Mouse (Mus musculus): ENCODE results near the gene Lpar2.

Gene Lpar2

GRCm38 (mm10) chr8:69822386-69823191, at the start of gene Lpar2:
Gene Lpar2 (plus strand): TSS chr8:69822429.
- DNase-seq (ENCODE audit: low spot score in 2 of 2) = peak; percentile 55 to 59

GRCm38 (mm10) chr8:69774503-69775148, 47.6 kb upstream of the Lpar2 start, which contains the start of gene Gm20422:
Gene Gm20422 (minus strand): TSS chr8:69774886.
- DNase-seq (ENCODE audit: low spot score in 2 of 2) = peak; percentile 79 to 85

- DNase-seq (ENCODE audit: low spot score in 2 of 2) = no peak
These were observed 47.1 kb upstream of the Lpar2 start for GRCm38 (mm10) chr8:69775149-69775534.

GRCm38 (mm10) chr8:69777111-69777510, 45.1 kb upstream of the Lpar2 start:
- no peak for DNase-seq (ENCODE audit: low spot score in 2 of 2)

GRCm38 (mm10) chr8:69789105-69789504, 33.1 kb upstream of the Lpar2 start:
- DNase-seq (ENCODE audit: low spot score in 2 of 2) = no peak

- no peak for DNase-seq (ENCODE audit: low spot score in 2 of 2)
These were observed 32.5 kb upstream of the Lpar2 start for GRCm38 (mm10) chr8:69789731-69790130.

GRCm38 (mm10) chr8:69790364-69790763, 31.9 kb upstream of the Lpar2 start:
- no peak for DNase-seq (ENCODE audit: low spot score in 2 of 2)

- peak; percentile 85 to 92 for DNase-seq (ENCODE audit: low spot score in 2 of 2)
These were observed 31.4 kb upstream of the Lpar2 start, which contains the start of the genes Atp13a1 and Zfp866 for GRCm38 (mm10) chr8:69790773-69791367. Gene Atp13a1 (plus strand): TSS chr8:69791163. Gene Zfp866 (minus strand): TSS chr8:69791178.

- peak; percentile 51 to 54 for DNase-seq (ENCODE audit: low spot score in 2 of 2)
These were observed 30.7 kb upstream of the Lpar2 start for GRCm38 (mm10) chr8:69791415-69792068.

GRCm38 (mm10) chr8:69793666-69794065, 28.6 kb upstream of the Lpar2 start:
- no peak for DNase-seq (ENCODE audit: low spot score in 2 of 2)

- DNase-seq (ENCODE audit: low spot score in 2 of 2) = no peak
These were observed 28.1 kb upstream of the Lpar2 start for GRCm38 (mm10) chr8:69794096-69794495.

GRCm38 (mm10) chr8:69794901-69795300, 27.3 kb upstream of the Lpar2 start:
- DNase-seq (ENCODE audit: low spot score in 2 of 2) = no peak

- DNase-seq (ENCODE audit: low spot score in 2 of 2) = peak in 1 of 2 experiments; percentile 2
These were observed 25.4 kb upstream of the Lpar2 start for GRCm38 (mm10) chr8:69796721-69797345.

- peak in 1 of 2 experiments; percentile 2 for DNase-seq (ENCODE audit: low spot score in 2 of 2)
These were observed 24.6 kb upstream of the Lpar2 start for GRCm38 (mm10) chr8:69797661-69798060.

GRCm38 (mm10) chr8:69799261-69799660, 23.0 kb upstream of the Lpar2 start:
- peak in 1 of 2 experiments; percentile 2 for DNase-seq (ENCODE audit: low spot score in 2 of 2)

GRCm38 (mm10) chr8:69799946-69800345, 22.3 kb upstream of the Lpar2 start:
- DNase-seq (ENCODE audit: low spot score in 2 of 2) = no peak

GRCm38 (mm10) chr8:69801796-69802195, 20.4 kb upstream of the Lpar2 start:
- peak in 1 of 2 experiments; percentile 2 for DNase-seq (ENCODE audit: low spot score in 2 of 2)

- DNase-seq (ENCODE audit: low spot score in 2 of 2) = peak in 1 of 2 experiments; percentile 1
These were observed 20.0 kb upstream of the Lpar2 start for GRCm38 (mm10) chr8:69802216-69802615.

GRCm38 (mm10) chr8:69803366-69803765, 18.9 kb upstream of the Lpar2 start:
- no peak for DNase-seq (ENCODE audit: low spot score in 2 of 2)

GRCm38 (mm10) chr8:69804537-69804936, 17.7 kb upstream of the Lpar2 start:
- DNase-seq (ENCODE audit: low spot score in 2 of 2) = no peak

GRCm38 (mm10) chr8:69805086-69805485, 17.1 kb upstream of the Lpar2 start:
- DNase-seq (ENCODE audit: low spot score in 2 of 2) = no peak
